Mouse (Mus musculus) E14TG2a.4 (cell line): ENCODE results near the gene Snap91.

ENCODE experiments used
- H3K27me3 ChIP-seq: 2 replicates; pipeline ENCODE4 v1.6.1; 2014; ENCODE audit warnings: low read length, control low read depth; ENCODE audit not compliant: insufficient read depth
- H3K36me3 ChIP-seq: 2 replicates; pipeline ENCODE4 v1.6.1; 2014; ENCODE audit warnings: low read length, control low read depth; ENCODE audit not compliant: insufficient read depth
- H3K4me1 ChIP-seq: replicated peaks from 2 replicates; pipeline ENCODE4 v1.6.1; 2014; ENCODE audit warnings: low read depth, low read length, control low read depth
- H3K4me3 ChIP-seq: replicated peaks from 2 replicates; pipeline ENCODE4 v1.5.1; 2014; ENCODE audit warnings: mild to moderate bottlenecking, low read length
- H3K9me3 ChIP-seq: 2 replicates; pipeline ENCODE4 v1.6.1; 2014; ENCODE audit warnings: low read length, control low read depth
- CTCF ChIP-seq: conservative IDR thresholded peaks from 2 replicates; pipeline ENCODE4 v1.5.1; 2014; ENCODE audit warnings: low read length
- NANOG ChIP-seq: IDR thresholded peaks from 2 replicates; pipeline ENCODE4 v1.6.1; 2014; ENCODE audit warnings: borderline replicate concordance, low read length, mixed read lengths
- POU5F1 ChIP-seq: IDR thresholded peaks from 2 replicates; pipeline ENCODE4 v1.6.1; 2014; ENCODE audit warnings: low read length, borderline replicate concordance

Gene Snap91

GRCm38 (mm10) chr9:86781426-86781825, 99.0 kb downstream of the Snap91 start:
- Histone ChIP-seq H3K27me3 (no peaks in the 10 kb centered on the region), H3K36me3 (no peaks in the 10 kb centered on the region), H3K9me3 (no peaks in the 10 kb centered on the region), H3K4me1 (peaks cover 6% of the 10 kb centered on the region; the same call in 1 of the 2 replicates), H3K4me3 (no peak overlapping the region)
- TF ChIP-seq NANOG (no peak), POU5F1 (no peak), CTCF (no peak)

DNA sequence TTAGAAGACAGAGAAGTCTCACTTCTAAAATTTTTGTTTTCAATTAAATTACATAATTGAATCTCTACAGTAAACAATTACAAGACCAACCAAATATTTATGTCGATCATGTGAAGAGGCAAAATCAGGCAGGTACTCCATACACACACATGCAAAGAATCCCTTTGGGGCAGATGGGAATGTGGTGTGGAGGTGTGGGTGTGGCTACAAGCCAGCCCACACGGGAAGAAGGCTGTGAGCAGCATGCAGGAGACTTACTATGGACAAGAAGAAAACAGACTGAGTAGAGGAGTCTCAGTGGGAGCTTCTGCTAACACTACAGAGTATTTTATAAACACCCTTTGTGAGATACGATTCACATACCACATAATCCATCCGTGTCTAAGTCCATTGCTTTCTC, 102.2 kb downstream of the Snap91 start:
- Histone ChIP-seq H3K4me3 (no peak overlapping the region), H3K36me3 (no peaks in the 10 kb centered on the region), H3K27me3 (no peaks in the 10 kb centered on the region), H3K4me1 (peaks cover 5% of the 10 kb centered on the region; the same call in 1 of the 2 replicates), H3K9me3 (no peaks in the 10 kb centered on the region)
- TF ChIP-seq POU5F1: no peak
- no peak for TF ChIP-seq NANOG
- TF ChIP-seq CTCF: no peak

DNA sequence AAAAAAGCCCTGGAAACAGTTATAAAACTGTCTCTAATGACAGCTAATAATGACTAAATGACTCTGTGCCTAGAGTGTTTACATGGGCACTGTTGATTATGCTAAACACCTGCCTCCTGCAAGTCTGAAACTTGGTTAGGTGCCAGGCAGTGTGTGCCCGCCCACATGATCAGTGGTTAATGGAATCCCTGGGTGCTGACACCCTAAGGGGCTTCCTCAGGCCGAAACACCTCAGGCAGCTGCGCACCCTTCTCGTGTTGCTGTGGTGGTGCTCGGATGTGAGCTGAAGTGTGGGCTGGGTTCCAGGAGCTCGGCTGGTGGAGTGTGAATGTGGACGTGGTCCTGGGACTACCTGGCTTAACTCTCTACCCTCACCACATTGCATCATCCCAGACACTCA, 103.1 kb downstream of the Snap91 start:
- Histone ChIP-seq H3K27me3 (no peaks in the 10 kb centered on the region), H3K36me3 (no peaks in the 10 kb centered on the region), H3K4me1 (no peaks in the 10 kb centered on the region), H3K4me3 (no peak overlapping the region), H3K9me3 (no peaks in the 10 kb centered on the region)
- TF ChIP-seq POU5F1: no peak
- no peak for TF ChIP-seq CTCF
- TF ChIP-seq NANOG: no peak

DNA sequence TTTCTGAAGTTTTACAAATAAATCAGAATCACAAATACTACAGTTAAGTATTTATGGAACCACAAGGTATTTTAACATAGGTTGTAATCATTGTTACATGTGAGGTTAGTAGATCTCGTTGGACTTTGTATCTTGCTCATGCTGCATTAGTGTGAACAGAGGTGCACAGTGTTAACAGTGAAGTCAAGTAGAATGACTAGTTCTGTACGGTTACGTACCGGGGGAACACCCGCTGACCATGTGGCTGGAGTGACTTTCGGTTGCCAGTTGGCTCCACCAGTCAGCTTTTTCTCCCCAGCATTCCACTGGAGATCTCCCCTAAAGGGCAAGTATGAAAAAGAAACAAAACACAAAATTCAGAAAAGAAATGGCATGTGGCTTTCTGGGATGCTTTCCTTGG, 105.1 kb downstream of the Snap91 start:
- H3K4me3 ChIP-seq: no peak overlapping the region
- no peak for TF ChIP-seq NANOG
- TF ChIP-seq CTCF: no peak

DNA sequence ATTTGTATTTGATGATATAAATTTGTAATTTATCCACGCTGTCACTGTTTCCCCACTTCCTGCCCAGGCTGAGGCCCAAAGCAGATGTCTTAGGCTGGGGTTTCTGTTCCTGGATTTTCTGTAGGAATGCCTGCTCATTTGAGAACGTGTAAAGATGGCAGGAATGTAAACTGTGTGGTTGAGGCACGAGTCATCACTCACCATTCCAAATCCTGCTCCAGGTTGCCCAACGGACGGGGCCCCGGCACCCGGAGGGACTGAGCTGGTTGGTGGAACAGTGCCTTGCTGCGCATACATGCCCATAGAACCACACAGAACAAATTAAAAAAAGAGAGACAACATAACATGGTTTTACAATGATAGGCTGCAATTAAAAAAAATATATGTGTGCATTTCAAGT, 106.5 kb downstream of the Snap91 start:
- no peak for TF ChIP-seq NANOG
- no peak for TF ChIP-seq POU5F1
- no peak for TF ChIP-seq CTCF
- Histone ChIP-seq H3K9me3 (no peaks in the 10 kb centered on the region), H3K4me1 (no peaks in the 10 kb centered on the region), H3K36me3 (no peaks in the 10 kb centered on the region), H3K27me3 (no peaks in the 10 kb centered on the region), H3K4me3 (no peak overlapping the region)

More for the DNA sequence above, 105.1 kb downstream of the Snap91 start:
- Histone ChIP-seq H3K4me1 (no peaks in the 10 kb centered on the region), H3K27me3 (no peaks in the 10 kb centered on the region), H3K9me3 (no peaks in the 10 kb centered on the region), H3K36me3 (no peaks in the 10 kb centered on the region)

DNA sequence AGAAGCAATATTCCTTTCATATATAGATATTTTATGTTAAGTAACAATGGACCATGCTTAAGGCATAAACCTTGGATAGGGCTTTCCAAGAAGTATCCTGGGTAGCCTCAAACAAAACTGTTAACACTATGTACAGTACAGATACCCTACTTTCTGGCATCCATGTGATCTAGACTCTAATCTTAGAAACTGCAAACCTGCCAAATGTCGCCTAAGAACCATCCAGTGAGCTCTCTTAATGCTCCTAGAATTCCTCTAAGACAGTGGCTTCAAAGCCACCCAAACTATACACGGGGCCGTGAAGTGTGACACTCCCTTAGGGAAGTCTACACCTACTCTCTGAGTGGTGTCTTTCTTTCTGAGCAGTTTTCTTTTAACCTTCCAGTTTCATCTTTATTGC, 107.6 kb downstream of the Snap91 start:
- TF ChIP-seq CTCF: no peak
- TF ChIP-seq NANOG: no peak
- H3K9me3 ChIP-seq: no peaks in the 10 kb centered on the region
- H3K27me3 ChIP-seq: no peaks in the 10 kb centered on the region
- H3K4me3 ChIP-seq: no peak overlapping the region
- no peaks in the 10 kb centered on the region for H3K36me3 ChIP-seq
- no peaks in the 10 kb centered on the region for H3K4me1 ChIP-seq

DNA sequence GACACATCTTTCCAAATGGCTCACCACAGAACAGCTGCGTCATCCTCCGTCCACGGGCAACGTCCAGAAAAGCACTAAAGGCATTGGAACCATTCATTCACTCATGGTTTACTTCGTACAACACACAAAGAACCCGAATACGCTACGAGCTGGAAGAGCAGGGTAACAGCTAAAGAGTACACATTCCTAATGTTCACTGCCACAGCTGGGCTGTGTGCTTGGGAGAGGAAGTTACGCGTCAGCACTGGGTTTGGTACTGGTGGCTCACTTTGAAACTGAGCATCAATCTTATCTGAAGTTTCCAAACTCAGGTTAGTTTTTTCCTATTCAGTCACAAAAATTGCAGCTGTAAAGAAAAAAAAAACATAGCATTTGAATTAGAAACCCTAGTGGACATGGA, 113.5 kb downstream of the Snap91 start:
- TF ChIP-seq NANOG (no peak), POU5F1 (no peak), CTCF (no peak)
- no peaks in the 10 kb centered on the region for H3K9me3 ChIP-seq
- H3K27me3 ChIP-seq: no peaks in the 10 kb centered on the region
- H3K36me3 ChIP-seq: no peaks in the 10 kb centered on the region
- H3K4me1 ChIP-seq: peaks cover 17% of the 10 kb centered on the region
- no peak overlapping the region for H3K4me3 ChIP-seq

DNA sequence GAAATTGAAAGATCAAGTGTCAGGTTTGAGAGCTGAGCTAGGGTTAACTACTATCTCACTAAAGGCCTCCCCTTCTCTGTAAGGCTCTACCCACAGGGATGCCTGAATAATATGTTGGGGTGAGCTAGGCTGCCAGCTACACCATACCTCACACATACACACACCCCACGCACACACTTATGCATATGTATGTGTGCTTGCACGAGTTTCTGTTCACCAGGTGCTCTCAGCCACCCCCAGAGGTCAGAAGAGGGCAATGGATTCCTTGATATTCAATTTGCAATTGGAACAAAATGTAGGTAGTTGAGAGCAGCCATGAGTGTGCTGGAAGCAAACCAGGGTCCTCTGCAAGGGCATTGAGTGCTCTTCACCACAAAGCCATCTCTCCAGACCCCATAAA, 116.5 kb downstream of the Snap91 start:
- 0 out of 2 replicates have a peak, but pooled peaks cover 3% of the 10 kb centered on the region for H3K9me3 ChIP-seq
- no peaks in the 10 kb centered on the region for H3K27me3 ChIP-seq

DNA sequence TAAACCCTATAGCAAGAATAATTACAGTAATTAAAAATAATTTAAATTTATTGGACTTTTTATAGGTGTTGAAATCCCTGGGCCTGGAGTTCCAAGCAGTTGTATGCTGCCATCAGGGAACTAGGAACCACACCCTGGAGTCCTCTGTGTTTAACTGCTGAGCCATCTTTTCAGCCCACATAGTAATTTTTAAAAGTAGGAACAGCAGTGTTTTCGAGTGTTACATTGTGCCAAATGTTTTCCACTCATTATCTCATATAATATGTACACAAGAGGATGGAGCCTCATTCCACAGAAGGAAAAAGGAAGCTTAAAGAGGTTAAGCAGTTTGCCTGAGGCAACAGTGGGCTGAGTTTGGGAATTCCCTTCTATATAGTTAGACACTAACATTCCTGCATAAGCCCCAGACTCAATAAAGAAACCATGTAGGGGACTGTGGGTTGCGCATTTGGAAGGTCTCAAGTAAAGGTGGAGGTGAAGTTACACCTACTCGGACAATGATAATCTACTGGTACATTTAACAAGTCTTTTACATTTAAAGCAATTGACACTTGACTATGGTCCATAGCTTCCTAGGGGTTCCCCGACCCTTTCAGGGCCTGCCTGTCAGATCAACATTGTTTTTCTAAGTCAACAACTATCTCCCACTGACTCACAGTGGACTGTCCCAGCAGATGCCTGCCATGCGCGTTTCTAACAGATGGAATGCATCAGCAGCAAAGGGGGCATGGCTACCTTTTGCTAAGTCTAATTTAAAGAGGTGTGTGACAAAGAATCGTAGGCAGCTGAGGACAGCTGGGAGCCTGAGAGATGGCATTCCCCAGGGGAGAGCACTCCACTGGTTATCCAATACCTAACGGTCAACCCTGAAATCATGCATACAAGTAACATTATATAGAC, 117.7 kb downstream of the Snap91 start:
- no peaks in the 10 kb centered on the region for H3K27me3 ChIP-seq
- TF ChIP-seq POU5F1 (no peak), NANOG (no peak), CTCF (no peak)

More for the DNA sequence above, 116.5 kb downstream of the Snap91 start:
- Histone ChIP-seq H3K4me1 (peaks cover 18% of the 10 kb centered on the region), H3K36me3 (no peaks in the 10 kb centered on the region), H3K4me3 (no peak overlapping the region)
- TF ChIP-seq NANOG: no peak
- TF ChIP-seq CTCF: no peak
- TF ChIP-seq POU5F1: no peak

More for the DNA sequence above, 117.7 kb downstream of the Snap91 start:
- H3K4me1 ChIP-seq: peaks cover 18% of the 10 kb centered on the region
- H3K36me3 ChIP-seq: no peaks in the 10 kb centered on the region
- no peak overlapping the region for H3K4me3 ChIP-seq
- peaks cover 8% of the 10 kb centered on the region for H3K9me3 ChIP-seq
